Mouse (Mus musculus) gastrocnemius, postnatal 10 days (tissue): ENCODE measurements around the gene Dnaaf3. TPM values are rescaled to one million over a fixed set of nuclear protein-coding genes. Genes with fewer than 3 reads are reported as not detected.
A peak's percentile ranks its signal among the peaks of the same experiment; 100 is the strongest.

ENCODE experiments used
- DNase-seq: peaks from one replicate; pipeline ENCODE4 v3.0.0; 2021; ENCODE audit warnings: mixed read lengths
- microRNA-seq, 2 experiments: library from miRNA; unstranded; fragments of <30 nt; microRNA quantifications; one replicate each; pipeline ENCODE4 v1.2.0; 2021
- total RNA-seq, 2 experiments: library from RNA; stranded (reverse); gene quantifications; 2 replicates each; pipeline ENCODE4 v1.2.3; 2021

Gene Dnaaf3
- total RNA-seq, 2 experiments from 2014 or later = 0.14 to 0.23 TPM

- DNase-seq = peak; percentile 50
Measured at GRCm38 (mm10) chr7:4498251-4498650, 34.0 kb downstream of the Dnaaf3 start.

GRCm38 (mm10) chr7:4497271-4497903, 34.9 kb downstream of the Dnaaf3 start:
- DNase-seq = no peak

DNA sequence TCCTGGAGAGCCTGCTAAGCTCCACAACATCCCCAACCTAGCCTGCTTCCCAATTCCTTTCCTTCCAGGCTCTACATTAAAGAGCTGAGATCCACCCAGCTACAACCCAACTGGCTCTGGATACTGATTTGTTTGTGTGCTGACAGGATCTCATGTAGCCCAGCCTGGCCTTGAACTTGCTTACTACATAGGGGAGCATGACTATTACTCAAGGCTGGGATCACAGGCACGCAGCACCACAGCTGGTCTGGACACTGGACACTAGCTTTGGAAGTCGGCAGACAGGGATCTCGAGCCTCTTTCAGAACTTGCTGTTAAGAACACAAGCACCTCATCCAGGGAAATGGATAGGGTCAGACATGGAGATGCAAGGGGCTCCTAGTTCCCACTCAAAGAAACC, 35.8 kb downstream of the Dnaaf3 start:
- no peak for DNase-seq

DNA sequence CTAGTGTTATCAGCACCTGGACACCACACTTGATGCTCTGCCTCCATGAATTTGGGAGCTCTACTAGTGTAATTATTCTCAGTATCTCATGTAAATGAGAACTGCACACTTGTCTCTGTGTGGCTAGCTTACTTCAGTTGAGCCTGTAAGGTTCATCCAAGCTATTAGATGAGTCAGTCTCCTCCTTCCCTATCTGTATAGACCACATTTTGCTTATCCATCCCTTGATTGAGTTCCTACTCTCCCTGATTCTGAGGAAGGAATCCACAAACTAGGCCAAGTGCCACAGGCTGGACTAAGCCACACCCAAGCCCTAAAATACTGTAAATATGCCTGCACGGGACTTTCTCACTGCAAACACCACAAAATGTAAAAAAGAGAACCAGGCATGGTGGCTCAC, 38.3 kb downstream of the Dnaaf3 start:
- DNase-seq = no peak

DNA sequence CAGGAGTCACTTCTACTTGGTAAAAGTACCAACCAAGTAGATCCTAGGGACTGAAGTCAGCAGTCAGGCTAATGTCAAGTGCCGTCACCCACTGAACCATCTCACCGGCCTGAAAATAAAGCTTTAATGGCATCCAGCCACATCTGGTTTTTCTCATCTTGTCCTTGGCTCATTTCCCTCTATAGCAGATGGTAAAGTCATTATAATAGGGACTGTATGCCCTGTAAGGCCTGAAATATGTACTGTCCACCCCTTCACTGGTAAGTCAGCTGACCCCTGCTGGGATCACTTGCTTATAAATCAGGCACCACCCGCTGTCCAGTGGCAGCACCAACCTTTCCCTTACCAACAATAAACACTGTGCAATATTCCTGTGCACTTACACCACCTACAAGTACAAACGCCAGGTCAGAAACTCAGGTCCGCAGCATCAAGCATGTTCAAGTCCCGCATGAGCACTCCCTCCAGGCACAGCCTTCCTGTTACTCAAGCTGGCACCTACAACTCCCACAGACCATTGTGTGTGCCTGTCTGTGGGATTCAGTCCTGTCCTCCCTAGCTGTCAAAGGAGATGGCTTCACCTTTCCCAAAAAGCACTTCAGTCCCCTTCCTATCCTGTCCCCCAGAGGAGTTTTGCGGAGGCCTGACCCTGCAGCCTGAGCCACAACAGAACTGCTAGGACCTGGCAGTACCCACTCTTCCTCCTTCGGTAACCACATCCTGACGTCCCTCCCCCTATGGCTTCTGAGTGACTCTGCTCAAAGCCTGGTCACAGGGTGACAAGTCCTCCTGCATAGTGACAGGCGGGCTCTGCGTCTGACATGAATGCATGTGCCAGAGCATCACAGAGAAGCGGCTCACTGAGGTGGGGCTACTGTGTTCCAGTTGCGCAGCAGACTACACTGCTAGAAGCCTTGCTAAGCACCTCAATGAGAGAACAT, 39.7 kb downstream of the Dnaaf3 start:
- DNase-seq = no peak

- DNase-seq = no peak
Measured at GRCm38 (mm10) chr7:4491308-4491707, 40.9 kb downstream of the Dnaaf3 start.

DNA sequence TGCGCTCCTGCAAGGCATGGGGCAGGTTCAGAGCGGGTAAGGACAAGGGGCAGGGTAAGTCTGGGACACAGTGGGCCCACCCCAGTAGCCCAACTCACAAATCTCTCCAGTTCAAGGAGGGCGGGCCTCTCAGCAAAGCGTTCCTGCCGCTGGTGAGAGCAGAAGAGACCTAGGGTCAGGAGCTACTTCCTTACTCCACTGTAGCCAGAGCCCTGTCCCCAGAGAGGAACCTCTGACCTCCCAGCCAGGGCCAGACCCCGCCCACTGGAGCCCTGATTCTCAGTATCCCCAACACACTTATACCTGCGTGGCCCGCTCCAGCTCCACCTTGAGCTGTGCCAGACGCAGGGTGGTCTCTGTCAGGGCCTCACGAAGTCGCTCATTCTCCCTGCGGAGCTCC, 50.0 kb downstream of the Dnaaf3 start:
- DNase-seq = no peak

DNA sequence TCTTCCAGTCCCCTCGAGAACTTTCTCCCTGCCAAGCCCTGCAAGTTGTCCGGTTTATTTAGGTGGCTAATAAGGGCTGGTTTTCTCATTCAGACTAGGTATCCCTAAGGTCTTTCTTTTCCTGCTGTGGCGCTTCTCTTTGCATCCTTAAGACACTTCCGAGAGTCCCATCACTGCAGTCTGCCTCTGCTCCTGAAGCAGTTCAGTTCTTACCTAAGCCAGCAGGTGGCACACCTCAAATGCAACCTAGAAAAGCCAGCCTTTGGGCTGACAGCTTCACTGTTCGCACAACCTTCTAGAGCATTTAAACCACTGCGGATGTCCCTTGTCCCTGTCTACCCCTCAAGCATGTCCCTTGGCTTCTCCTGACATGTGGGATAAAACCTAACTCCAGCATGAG, 52.6 kb downstream of the Dnaaf3 start:
- DNase-seq = no peak

GRCm38 (mm10) chr7:4478796-4479291, 53.4 kb downstream of the Dnaaf3 start:
- DNase-seq = no peak

DNA sequence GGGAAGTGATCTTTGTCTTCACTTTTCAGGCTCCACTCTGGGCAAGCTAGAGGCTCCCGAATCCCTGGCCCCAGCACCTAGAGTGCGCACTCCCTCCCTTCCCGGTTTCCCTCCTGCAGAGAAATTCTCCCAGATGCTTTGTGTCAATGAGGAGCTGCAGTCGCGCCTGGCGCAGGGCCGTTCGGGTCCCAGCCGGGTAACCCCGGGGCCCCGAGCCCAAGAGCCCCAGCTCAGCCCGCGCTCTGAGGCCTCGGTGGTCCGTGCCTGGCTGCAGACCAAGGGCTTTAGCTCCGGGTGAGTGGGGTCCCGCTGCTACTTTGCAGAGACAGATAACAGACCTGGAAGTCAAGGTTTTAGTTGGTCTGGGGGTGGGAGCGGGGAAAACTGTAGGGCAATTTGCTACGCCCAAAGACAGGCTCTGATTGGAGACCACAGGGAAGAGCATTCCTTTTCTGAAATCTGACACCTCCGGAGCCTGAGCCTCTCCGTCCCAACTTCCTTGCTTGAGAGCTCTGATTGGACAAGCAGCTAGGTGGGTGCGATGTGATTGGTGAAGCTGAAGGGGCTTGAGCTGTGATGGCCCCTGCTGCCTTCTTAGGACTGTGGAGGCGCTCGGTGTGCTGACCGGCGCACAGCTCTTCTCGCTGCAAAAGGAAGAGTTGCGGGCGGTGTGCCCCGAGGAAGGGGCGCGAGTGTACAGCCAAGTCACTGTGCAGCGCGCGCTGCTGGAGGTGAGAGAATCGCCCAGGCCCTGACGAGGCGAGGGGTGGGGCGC, 54.0 kb downstream of the Dnaaf3 start:
- peak; percentile 60 for DNase-seq

GRCm38 (mm10) chr7:4473940-4474339, 58.3 kb downstream of the Dnaaf3 start:
- DNase-seq = no peak

Small RNAs within 50 kb of the gene (microRNA-seq; reads per million reads assigned to microRNA genes)
- 0 reads per million in 2 experiments for gene Gm23577

Other genes with a start within 250 kb of the Dnaaf3 start
- not detected for gene Ncr1, start 194.7 kb downstream of the Dnaaf3 start, total RNA-seq
- gene Gp6, start 134.7 kb downstream of the Dnaaf3 start, total RNA-seq = under 1 TPM in 1 of 2 experiments, not detected in 1; 0.20 TPM
- 10 to 100 TPM; 14.3 to 18.9 TPM for gene Rdh13, start 86.8 kb downstream of the Dnaaf3 start, total RNA-seq
- 1 to 10 TPM; 2.2 to 3.5 TPM for gene Eps8l1, start 71.8 kb downstream of the Dnaaf3 start, total RNA-seq
- 10 to 100 TPM; 37.9 to 52.6 TPM for gene Ppp1r12c, start 30.8 kb downstream of the Dnaaf3 start, total RNA-seq
- 100 to 1,000 TPM; 288 to 386 TPM for gene Tnnt1, start 16.1 kb downstream of the Dnaaf3 start, total RNA-seq
- gene Tnni3, start 8.2 kb downstream of the Dnaaf3 start, total RNA-seq = 1 to 10 TPM; 1.4 to 2.3 TPM
- gene Syt5, start 15.1 kb upstream of the Dnaaf3 start, total RNA-seq = under 1 TPM; 0.16 to 0.25 TPM
- gene Ptprh, start 71.6 kb upstream of the Dnaaf3 start, total RNA-seq = not detected
- gene Tmem86b, start 99.0 kb upstream of the Dnaaf3 start, total RNA-seq = 1 to 10 TPM; 4.6 to 5.2 TPM
- 10 to 100 TPM; 53.0 to 58.1 TPM for gene Ppp6r1, start 126.6 kb upstream of the Dnaaf3 start, total RNA-seq
- 10 to 100 TPM; 22.1 to 23.3 TPM for gene Hspbp1, start 152.6 kb upstream of the Dnaaf3 start, total RNA-seq
- 1 to 10 TPM; 3.3 to 4.6 TPM for gene Brsk1, start 158.2 kb upstream of the Dnaaf3 start, total RNA-seq
- gene Tmem150b, start 192.8 kb upstream of the Dnaaf3 start, total RNA-seq = under 1 TPM in 1 of 2 experiments, not detected in 1; 0.27 TPM
- gene Kmt5c, start 207.7 kb upstream of the Dnaaf3 start, total RNA-seq = 10 to 100 TPM; 20.6 to 34.1 TPM
- 1 to 10 TPM; 4.3 to 5.4 TPM for gene Cox6b2, start 220.6 kb upstream of the Dnaaf3 start, total RNA-seq
- gene Fam71e2, start 238.8 kb upstream of the Dnaaf3 start, total RNA-seq = not detected